Mouse (Mus musculus) kidney, adult 2 months (tissue): ENCODE measurements around the gene Kxd1.
"Not testable (repeated sequence)": the region's sequence is repeated elsewhere in the genome, so short reads cannot be mapped to it uniquely, and the experiment has no call there.

Experiments
- CTCF ChIP-seq: fragments of 200-500 bp; conservative IDR thresholded peaks from 2 replicates; pipeline ENCODE4 v1.5.1; 2011; ENCODE audit warnings: low read depth, mild to moderate bottlenecking, control low read depth, low read length, moderate library complexity, mixed read lengths; ENCODE audit not compliant: insufficient read depth, insufficient read length
- POLR2A ChIP-seq: fragments of 200-500 bp; IDR thresholded peaks from one replicate; pipeline ENCODE4 v1.6.1; 2011; ENCODE audit warnings: low read depth, low read length, control low read depth

DNA sequence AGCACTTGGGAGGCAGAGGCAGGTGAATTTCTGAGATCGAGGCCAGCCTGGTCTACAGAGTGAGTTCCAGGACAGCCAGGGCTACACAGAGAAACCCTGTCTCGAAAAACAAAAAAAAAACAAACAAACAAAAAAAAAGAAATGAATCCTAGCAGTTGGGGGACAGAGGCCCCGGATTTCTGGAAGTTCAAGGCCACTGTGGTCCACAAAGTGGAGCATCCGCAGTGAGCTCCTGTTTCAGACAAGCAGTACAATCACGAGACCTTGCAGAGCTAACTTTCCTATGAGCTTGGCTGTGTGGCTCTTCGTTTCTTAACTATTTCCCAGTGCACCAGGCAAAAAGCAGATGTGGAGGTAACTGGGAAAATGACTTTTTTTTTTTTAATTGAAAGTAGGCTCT, 16.6 kb downstream of the Kxd1 start:
- TF ChIP-seq CTCF, POLR2A: not testable (repeated sequence)
